Comparison of ENCODE assay signal across 9 mouse cellular contexts in genomic region chr14:109840354-109841104, GRCm38 (mm10).
A peak's percentile ranks its signal among the peaks of the same experiment; 100 is the strongest.
DNase-seq lines count a peak whose midpoint lies in the region; ATAC-seq and TF ChIP-seq lines count a peak whose summit lies in the region.
"Had no signal": no experiment of that assay in that cellular context is flagged by ENCODE, and none has a peak within 500 bp of the region (broad histone marks: within the 10 kb centered on the region; RNA-seq: fewer than 3 reads in every experiment).

No protein-coding gene starts in this region.

- H3K4me2 ChIP-seq in hindbrain, postnatal 0 days (ENCODE audit: low read depth, low read length) = no peak overlapping the region
- H3K4me2 ChIP-seq in hindbrain, embryonic 12.5 days (replicated peaks) = no peak overlapping the region
- no peak overlapping the region for H3K4me2 ChIP-seq in forebrain, embryonic 16.5 days (ENCODE audit: low read length)

- H3K4me1 ChIP-seq in hindbrain, postnatal 0 days (ENCODE audit: insufficient read depth, low read length) = no peaks in the 10 kb centered on the region
- H3K4me1 ChIP-seq in hindbrain, embryonic 12.5 days = no peaks in the 10 kb centered on the region
- H3K4me1 ChIP-seq in forebrain, embryonic 16.5 days (replicated peaks; ENCODE audit: control insufficient read depth, insufficient read depth, low read length) = no peaks in the 10 kb centered on the region

- peak; percentile 62 for TF ChIP-seq CTCF in hindbrain, postnatal 0 days (IDR thresholded peaks at IDR 0.05; ENCODE audit: low read depth)

- DNase-seq in hindbrain, postnatal 0 days (ENCODE audit: low spot score) = peak; percentile 75
- peak; percentile 24 to 36 for DNase-seq in right cerebral cortex, postnatal 10 days (ENCODE audit: low spot score in 2 of 2)
- DNase-seq in right cerebral cortex, postnatal 36 days (ENCODE audit: low spot score in 2 of 2) = no peak
- DNase-seq in thymus, postnatal 36 days = no peak
- DNase-seq in spleen, adult 12 weeks (ENCODE audit: low spot score) = no peak
- no peak for DNase-seq in thymus, postnatal 14 days
- DNase-seq: thymus, postnatal 25 days had no signal

- ATAC-seq in hindbrain, postnatal 0 days = peak; percentile 76; the same call in 1 of the 2 replicates
- no peak for ATAC-seq in hindbrain, embryonic 12.5 days (ENCODE audit: low FRiP score)
- ATAC-seq in forebrain, embryonic 16.5 days = peak; percentile 67; the same call in 1 of the 2 replicates

- H3K27ac ChIP-seq in hindbrain, postnatal 0 days = no peak overlapping the region
- H3K27ac ChIP-seq in hindbrain, embryonic 12.5 days = no peak overlapping the region
- H3K27ac ChIP-seq in forebrain, embryonic 16.5 days (ENCODE audit: low read length) = no peak overlapping the region

- H3K9ac ChIP-seq in hindbrain, postnatal 0 days (replicated peaks; ENCODE audit: low read length) = no peak overlapping the region
- H3K9ac ChIP-seq in hindbrain, embryonic 12.5 days = no peak overlapping the region
- no peak overlapping the region for H3K9ac ChIP-seq in forebrain, embryonic 16.5 days (replicated peaks; ENCODE audit: low read depth, low read length)

- no peaks in the 10 kb centered on the region for H3K36me3 ChIP-seq in hindbrain, postnatal 0 days (ENCODE audit: insufficient read depth, low read length)
- no peaks in the 10 kb centered on the region for H3K36me3 ChIP-seq in hindbrain, embryonic 12.5 days
- no peaks in the 10 kb centered on the region for H3K36me3 ChIP-seq in forebrain, embryonic 16.5 days (ENCODE audit: control insufficient read depth, insufficient read depth)

- H3K4me3 ChIP-seq in hindbrain, postnatal 0 days (ENCODE audit: low read length) = no peak overlapping the region
- H3K4me3 ChIP-seq in hindbrain, embryonic 12.5 days = no peak overlapping the region
- no peak overlapping the region for H3K4me3 ChIP-seq in forebrain, embryonic 16.5 days (replicated peaks; ENCODE audit: low read length)

- H3K9me3 ChIP-seq in hindbrain, postnatal 0 days (ENCODE audit: low read length) = no peaks in the 10 kb centered on the region
- H3K9me3 ChIP-seq in hindbrain, embryonic 12.5 days (replicated peaks) = no peaks in the 10 kb centered on the region
- no peaks in the 10 kb centered on the region for H3K9me3 ChIP-seq in forebrain, embryonic 16.5 days (ENCODE audit: control insufficient read depth, low read length)

- 42% methylated on average over 6 of the region's 6 CpGs for WGBS in hindbrain, postnatal 0 days
- 43% methylated on average over 6 of the region's 6 CpGs for WGBS in hindbrain, embryonic 12.5 days
- 40% methylated on average over 6 of the region's 6 CpGs for WGBS in forebrain, embryonic 16.5 days

- H3K27me3 ChIP-seq in hindbrain, postnatal 0 days (ENCODE audit: insufficient read depth, low read length) = no peaks in the 10 kb centered on the region
- H3K27me3 ChIP-seq in hindbrain, embryonic 12.5 days = no peaks in the 10 kb centered on the region
- H3K27me3 ChIP-seq in forebrain, embryonic 16.5 days (replicated peaks; ENCODE audit: control insufficient read depth, insufficient read depth, low read length) = no peaks in the 10 kb centered on the region

Comparison
In these comparisons a context has a peak if more than half of its experiments do, and no peak if none do; other contexts are left out.
1. DNase-seq: peak in hindbrain, postnatal 0 days (single experiment) and right cerebral cortex, postnatal 10 days (2 of 2); none in right cerebral cortex, postnatal 36 days (0 of 2), thymus, postnatal 36 days (0 of 2), spleen, adult 12 weeks (single experiment) and thymus, postnatal 14 days (single experiment).